Mouse (Mus musculus): ENCODE measurements around the gene Ggt6.
"Not testable (repeated sequence)": the region's sequence is repeated elsewhere in the genome, so short reads cannot be mapped to it uniquely, and the experiment has no call there.

The Ggt6 gene

GRCm38 (mm10) chr11:72440597-72440964 is 5.3 kb downstream of the Ggt6 start:
- not testable (repeated sequence) for DNase-seq

- peak; percentile 99 for DNase-seq
These were observed 5.8 kb downstream of the Ggt6 start, which contains the start of gene Mybbp1a for GRCm38 (mm10) chr11:72440965-72441664. Mybbp1a (plus strand) TSS chr11:72441355.

DNA sequence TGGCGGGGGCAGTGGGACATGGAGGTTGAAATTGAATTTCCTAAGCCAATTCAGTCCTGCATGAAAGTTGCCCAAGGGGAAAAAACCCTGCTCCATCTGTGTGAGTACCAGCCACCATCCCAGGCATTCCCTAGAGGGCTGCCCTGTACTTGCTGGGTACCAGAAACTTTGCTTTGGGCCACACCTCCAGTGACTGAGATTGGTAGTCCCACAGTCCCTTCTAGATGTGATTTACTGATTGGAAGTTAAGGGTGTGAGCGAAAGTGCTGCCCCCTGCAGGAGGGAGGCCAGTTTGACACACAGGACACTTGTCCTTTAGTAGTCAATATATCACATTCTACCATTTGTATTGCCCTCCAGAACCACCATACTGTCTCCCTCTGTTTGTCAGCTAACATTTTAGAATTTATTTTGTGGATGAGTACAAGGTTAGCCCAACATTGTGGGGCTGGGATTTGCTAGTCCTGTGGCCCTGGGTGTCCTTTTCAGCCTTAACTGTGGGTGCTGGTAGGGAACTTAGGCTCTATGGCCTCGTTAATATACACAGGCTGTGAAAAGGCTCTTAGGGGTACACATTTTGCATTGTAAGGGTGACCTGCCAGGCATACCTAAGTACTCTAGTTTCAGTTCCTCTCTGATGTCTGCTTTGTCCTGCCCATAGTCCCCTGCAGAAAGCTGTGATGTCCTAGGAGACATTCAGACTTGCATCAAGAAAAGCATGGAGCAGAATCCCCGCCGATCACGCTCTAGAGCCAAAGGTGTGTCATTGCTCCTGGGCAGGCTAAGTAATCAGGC is 11.2 kb downstream of the Ggt6 start:
- peak; percentile 51 for DNase-seq

GRCm38 (mm10) chr11:72447475-72447874 is 12.1 kb downstream of the Ggt6 start:
- no peak for DNase-seq

- DNase-seq: no peak
These were observed 16.9 kb downstream of the Ggt6 start for GRCm38 (mm10) chr11:72452140-72452665.

- DNase-seq: no peak
These were observed 18.0 kb downstream of the Ggt6 start for GRCm38 (mm10) chr11:72453105-72453953.

DNA sequence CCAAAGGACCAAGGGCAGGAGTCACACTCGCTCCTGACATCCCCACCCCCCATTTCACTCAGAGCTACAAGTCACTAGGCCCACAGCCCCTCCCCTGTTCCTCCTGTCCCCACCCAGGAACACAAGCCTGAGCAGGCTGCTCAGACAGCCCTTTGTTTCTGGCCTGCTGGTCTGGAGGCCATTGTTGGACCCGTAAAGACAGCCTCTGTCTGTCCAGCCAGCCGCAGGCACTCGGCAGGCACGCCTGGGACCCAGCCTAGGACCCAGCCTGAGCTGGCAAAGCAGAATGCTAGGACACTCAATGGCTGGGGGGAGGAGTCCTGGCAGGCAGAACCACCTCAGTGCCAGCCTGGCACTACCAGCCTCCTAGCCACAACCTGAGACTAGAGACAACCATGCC is 20.4 kb downstream of the Ggt6 start:
- DNase-seq: no peak

DNA sequence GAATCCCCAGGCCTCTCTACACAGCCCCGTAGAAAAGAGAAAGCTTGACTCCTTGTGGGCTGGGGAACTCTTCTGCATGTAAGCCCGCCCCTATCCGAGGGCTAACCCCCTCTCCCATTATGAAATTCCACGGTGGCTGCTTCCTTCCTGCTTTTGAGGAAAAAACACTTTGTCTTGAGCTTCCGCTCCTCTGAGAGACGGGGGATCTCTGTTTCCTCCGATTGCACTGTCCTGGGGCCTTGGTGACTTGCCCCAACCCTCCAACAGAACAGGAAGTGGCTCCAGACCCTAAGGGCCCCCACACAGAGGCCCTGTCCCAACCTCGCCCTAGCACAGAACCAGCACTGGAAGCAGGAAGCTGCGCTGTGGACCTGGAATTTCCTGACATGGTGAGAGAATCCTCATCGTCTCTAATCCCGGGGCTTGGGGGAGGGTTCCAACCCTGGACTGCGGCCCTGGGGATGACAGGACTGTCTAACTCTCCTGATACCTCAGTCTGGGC is 22.7 kb downstream of the Ggt6 start:
- DNase-seq: no peak

GRCm38 (mm10) chr11:72458502-72458901 is 23.2 kb downstream of the Ggt6 start:
- no peak for DNase-seq

DNA sequence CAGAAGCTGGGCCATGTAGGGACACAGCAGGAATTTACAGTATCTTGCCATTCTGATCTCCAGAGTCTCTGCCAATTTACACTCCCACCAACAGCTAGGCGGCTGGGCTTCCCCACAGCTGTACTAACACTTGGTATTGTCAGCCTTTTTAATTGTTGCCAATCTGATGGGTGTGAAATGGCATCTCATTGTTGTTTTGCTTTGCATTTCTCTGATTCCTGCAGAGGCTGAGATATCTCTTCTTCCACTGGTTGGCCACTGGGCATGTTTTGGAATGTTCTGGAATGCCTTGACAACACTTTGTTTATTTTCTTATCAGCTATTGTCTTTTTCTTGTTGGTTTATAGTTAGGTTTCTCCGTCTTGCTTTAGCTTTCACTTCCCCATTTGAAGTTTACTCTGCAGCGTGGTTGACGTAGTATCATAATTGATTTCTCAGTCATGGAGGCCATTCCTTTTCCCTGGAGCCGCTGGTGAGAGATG is 26.2 kb downstream of the Ggt6 start:
- DNase-seq: no peak

DNA sequence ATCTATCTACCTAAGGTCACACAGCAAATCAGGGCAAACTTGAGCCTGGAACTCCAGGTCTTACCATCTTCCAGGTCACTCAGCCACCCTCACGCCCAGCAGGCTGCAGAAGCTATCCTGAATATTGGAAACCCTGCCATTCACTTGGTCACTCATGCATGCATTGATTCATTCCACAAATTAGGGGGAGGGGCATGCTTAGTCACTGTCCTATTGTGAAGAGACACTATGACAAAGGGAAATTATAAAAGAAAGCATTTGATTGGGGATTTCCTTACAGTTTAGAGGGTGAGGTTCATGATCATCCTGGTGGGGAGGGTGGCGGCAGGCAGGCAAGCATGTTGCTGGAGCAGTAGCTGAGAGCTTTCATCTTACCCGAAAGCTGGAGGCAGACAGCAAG is 29.5 kb downstream of the Ggt6 start:
- no peak for DNase-seq

DNA sequence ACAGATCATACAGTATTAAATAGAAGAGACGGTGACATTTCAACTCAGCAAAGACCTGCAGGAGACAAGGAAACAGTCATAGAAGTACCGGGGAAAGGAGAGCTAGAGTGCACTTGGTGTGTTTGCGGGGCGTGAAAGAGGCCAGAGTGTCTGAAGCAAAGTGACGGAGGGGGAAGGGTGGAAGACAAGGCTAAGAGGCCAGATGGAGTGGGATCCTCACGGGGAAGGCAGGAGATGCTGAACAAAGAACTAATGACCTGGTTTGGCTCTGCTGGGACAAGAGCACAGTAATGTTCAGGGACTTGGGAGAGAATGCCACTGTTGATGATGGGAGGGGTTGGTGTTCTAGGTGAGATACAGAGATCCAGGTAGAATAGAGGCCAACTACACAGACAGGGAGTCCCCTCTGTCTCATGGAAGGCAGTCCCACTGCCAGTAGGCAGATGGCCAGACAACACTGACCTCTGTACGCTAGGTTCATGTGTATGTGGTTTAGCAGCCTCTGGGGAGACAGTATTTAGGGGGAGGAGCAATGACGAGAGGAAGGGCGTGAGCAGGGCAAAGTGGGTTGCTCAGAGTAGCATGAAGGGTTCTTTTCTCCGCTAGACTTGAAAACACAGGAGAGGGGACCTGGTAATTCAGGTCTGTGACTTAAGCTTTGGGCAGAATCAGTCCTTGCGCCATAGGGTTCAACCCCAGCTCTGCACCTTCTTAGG is 30.8 kb downstream of the Ggt6 start:
- DNase-seq: no peak

DNA sequence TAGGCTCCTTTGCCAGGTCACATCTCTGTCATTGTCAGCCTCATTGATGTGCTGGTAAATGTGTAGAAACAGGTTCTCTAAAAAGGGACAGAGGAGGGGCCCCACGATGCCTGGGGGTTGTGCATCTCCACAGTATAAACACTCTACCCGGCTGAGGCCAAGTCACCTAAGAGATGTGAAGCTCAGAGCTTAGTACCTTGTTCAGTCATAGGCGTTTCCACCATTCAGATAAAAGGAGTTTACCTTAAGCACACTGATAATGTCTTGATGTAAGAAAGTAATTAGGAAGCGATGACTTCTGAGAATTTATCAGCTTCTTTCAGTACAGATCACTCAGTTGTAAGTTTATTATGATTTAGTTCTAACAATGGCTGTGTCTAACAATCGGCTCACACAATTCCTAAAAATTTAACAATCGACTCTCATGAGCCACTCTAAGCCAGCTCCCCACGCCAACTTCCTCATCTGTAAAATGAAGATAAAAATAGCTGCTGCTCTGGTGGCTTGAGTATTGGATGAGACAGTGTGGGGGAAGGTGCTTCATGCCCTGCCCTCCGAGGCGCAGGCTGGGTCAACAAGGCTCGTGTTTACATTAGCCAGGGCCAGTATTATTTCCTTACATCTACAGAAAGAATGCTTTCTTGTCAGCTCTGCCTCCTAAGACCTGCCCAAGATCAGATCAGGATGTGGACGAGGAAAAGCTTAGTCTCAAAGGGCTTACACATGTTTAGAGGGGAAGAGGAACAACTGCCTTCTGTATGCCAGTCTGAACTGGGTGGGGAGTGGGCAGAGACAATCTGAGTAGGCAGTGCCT is 31.6 kb downstream of the Ggt6 start:
- DNase-seq: no peak

- DNase-seq: no peak
These were observed 33.2 kb downstream of the Ggt6 start for GRCm38 (mm10) chr11:72468525-72468924.

DNA sequence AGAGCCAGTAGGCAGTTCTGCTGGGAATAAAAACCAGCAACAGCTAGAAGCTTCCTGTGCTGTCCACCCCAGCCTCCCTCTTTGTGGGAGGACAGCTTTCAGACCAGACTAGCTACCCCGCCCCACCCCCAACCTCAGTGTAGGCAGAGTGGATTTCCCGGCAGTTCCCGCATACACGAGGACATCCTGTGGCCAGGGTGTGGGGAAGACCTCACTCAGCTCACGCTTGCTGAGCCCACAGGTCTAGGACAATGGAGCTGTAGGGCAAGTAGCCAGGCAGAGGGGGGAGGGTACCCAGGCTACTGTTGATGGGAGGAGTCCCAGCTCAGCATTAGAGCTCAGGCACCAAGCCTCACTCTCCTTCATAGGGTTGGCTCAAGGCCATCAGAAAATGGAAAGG is 33.9 kb downstream of the Ggt6 start:
- DNase-seq: no peak

DNA sequence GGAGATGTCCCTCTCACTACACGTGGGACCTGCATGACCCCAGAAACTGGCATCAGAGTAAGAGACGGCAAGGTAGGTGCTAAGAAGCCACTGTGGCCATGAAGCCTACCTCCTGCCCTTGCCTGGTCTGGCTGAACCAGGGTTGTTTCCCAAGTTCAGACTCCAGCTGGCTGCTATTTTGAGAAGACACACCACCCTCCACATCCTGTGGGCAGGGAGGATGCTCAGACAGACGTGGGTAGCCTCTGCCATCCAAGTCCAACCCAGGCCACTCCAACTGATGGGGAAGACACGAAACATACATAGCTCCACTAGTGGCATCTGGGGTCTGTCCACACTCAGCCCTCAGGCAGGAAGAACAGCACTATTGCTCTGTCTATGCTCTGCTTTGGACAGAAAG is 34.7 kb downstream of the Ggt6 start:
- DNase-seq: no peak

- DNase-seq: no peak
These were observed 36.1 kb downstream of the Ggt6 start for GRCm38 (mm10) chr11:72471381-72471780.

GRCm38 (mm10) chr11:72473540-72473939 is 38.2 kb downstream of the Ggt6 start:
- DNase-seq: no peak

DNA sequence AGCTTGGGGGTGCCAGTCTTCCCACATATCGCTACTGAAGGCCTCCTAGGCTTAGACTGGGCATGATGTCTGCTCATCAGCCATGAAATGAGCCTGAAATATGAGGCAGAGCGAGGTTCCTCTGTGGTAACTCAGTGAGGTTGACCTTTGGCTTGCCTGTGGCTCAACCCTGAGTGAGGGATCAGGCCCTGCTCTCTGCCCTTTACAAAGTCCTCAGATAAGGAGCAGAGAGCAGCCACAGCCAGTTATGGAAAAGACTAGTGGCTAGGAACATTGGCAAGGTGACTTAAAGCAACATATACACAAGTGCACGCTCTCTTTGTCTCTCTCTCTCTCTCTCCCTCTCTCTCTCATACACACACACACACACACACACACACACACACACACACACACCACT is 39.6 kb downstream of the Ggt6 start:
- no peak for DNase-seq

DNA sequence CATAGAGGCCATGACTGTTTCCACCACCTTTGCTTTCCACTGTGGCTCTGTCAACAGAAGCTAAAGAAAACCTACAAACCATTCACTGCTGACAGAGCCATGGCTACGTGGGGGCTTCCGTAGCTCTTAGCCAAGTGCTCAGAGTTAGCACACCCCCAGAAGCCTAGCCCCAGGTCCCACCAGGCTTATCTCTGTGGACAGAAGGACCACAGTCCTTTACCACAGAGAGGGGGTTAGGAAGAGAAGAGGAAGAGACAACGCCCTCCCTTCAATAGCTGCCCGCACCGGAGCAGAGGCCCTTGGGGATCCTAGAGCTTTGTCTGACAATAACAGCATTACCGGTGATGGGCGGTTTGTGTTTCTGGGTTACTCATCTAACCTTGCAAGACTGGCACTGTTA is 40.1 kb downstream of the Ggt6 start:
- no peak for DNase-seq

GRCm38 (mm10) chr11:72476074-72476625 is 40.8 kb downstream of the Ggt6 start:
- no peak for DNase-seq

All from thymus, postnatal 14 days (tissue).